Mouse (Mus musculus) heart, postnatal 0 days (tissue): ENCODE measurements at regions not wholly inside any gene's neighbourhood (a gene's known extent, or its start where the extent isn't known, plus 50 kb on each side); places are given as distances from the start of the nearest gene placed in this dataset.

Source experiments
- ATAC-seq: fragments of 200-750 bp; cut with Nextera tagmentation; 2 replicates; pipeline ENCODE4 v1.8.0; 2017; ENCODE audit warnings: low read depth, moderate number of reproducible peaks, moderate library complexity; ENCODE audit not compliant: insufficient read depth
- DNase-seq: peaks from one replicate; pipeline ENCODE4 v3.0.0-alpha.2; 2016; ENCODE audit warnings: low spot score
- H3K27ac ChIP-seq: fragments of 300-500 bp; sonication (generic); 2 replicates; pipeline ENCODE4 v1.5.1; 2014; ENCODE audit warnings: low read depth, mild to moderate bottlenecking
- H3K27me3 ChIP-seq: fragments of 300-500 bp; sonication (generic); 2 replicates; pipeline ENCODE4 v1.6.1; 2014; ENCODE audit warnings: low read length, mixed read lengths; ENCODE audit not compliant: control insufficient read depth, insufficient read depth
- H3K36me3 ChIP-seq: fragments of 300-500 bp; sonication (generic); replicated peaks from 2 replicates; pipeline ENCODE4 v1.6.1; 2014; ENCODE audit warnings: low read length, mixed read lengths; ENCODE audit not compliant: control insufficient read depth, insufficient read depth
- H3K4me1 ChIP-seq: fragments of 300-500 bp; sonication (generic); 2 replicates; pipeline ENCODE4 v1.6.1; 2014; ENCODE audit warnings: antibody characterized with exemption; ENCODE audit not compliant: control insufficient read depth, insufficient read depth
- H3K4me2 ChIP-seq: fragments of 300-500 bp; sonication (generic); 2 replicates; pipeline ENCODE4 v1.6.1; 2014; ENCODE audit warnings: low read depth, mild to moderate bottlenecking, low read length, moderate library complexity
- H3K4me3 ChIP-seq: fragments of 300-500 bp; sonication (generic); 2 replicates; pipeline ENCODE4 v1.5.1; 2014; ENCODE audit warnings: low read depth, low read length
- H3K9ac ChIP-seq: fragments of 300-500 bp; sonication (generic); replicated peaks from 2 replicates; pipeline ENCODE4 v1.6.1; 2014; ENCODE audit warnings: low read depth, low read length, mixed read lengths
- H3K9me3 ChIP-seq: fragments of 300-500 bp; sonication (generic); replicated peaks from 2 replicates; pipeline ENCODE4 v1.6.1; 2016; ENCODE audit warnings: low read length; ENCODE audit not compliant: control insufficient read depth
- CTCF ChIP-seq: IDR thresholded peaks from 2 replicates; pipeline ENCODE4 v1.5.1; 2016; ENCODE audit warnings: antibody characterized with exemption, control low read depth, low read depth
- EP300 ChIP-seq: IDR thresholded peaks from 2 replicates; pipeline ENCODE4 v1.6.1; 2016; ENCODE audit warnings: antibody characterized with exemption, low read depth
- WGBS: fragments of 180-500 bp; shearing (Covaris S2); extraction: QIAGEN DNeasy Blood & Tissue Kit; methylation state at CpG from one replicate; pipeline ENCODE4 v1.1.7; 2014; 5-methylcytosine and 5-hydroxymethylcytosine counted together

- Histone ChIP-seq H3K27ac (no peak overlapping the region), H3K4me3 (no peak overlapping the region), H3K9me3 (no peaks in the 10 kb centered on the region), H3K36me3 (no peaks in the 10 kb centered on the region), H3K27me3 (peaks cover 5% of the 10 kb centered on the region; the same call in 1 of the 2 replicates), H3K9ac (no peak overlapping the region), H3K4me2 (no peak overlapping the region), H3K4me1 (no peaks in the 10 kb centered on the region)
- ATAC-seq (no peak), DNase-seq (no peak)
- TF ChIP-seq EP300: no peak
- TF ChIP-seq CTCF: peak; percentile 36
- 7% methylated on average over 2 of the region's 2 CpGs for WGBS
These were observed 238.1 kb downstream of the Cdh26 start for GRCm38 (mm10) chr2:178668451-178668850.

- ATAC-seq: no peak
- no peak for TF ChIP-seq CTCF
- no peak for TF ChIP-seq EP300
- 75% methylated on average over 11 of the region's 11 CpGs for WGBS
These were observed 240.6 kb downstream of the Cdh26 start for GRCm38 (mm10) chr2:178670952-178671351.

GRCm38 (mm10) chr2:178673621-178674020, 243.3 kb downstream of the Cdh26 start:
- Histone ChIP-seq H3K9me3 (no peaks in the 10 kb centered on the region), H3K27me3 (no peaks in the 10 kb centered on the region), H3K27ac (no peak overlapping the region), H3K36me3 (no peaks in the 10 kb centered on the region), H3K4me3 (no peak overlapping the region), H3K4me2 (no peak overlapping the region), H3K4me1 (no peaks in the 10 kb centered on the region), H3K9ac (no peak overlapping the region)
- 72% methylated on average over 4 of the region's 4 CpGs for WGBS
- DNase-seq (no peak), ATAC-seq (no peak)
- TF ChIP-seq CTCF: no peak

More at GRCm38 (mm10) chr2:178670952-178671351, 240.6 kb downstream of the Cdh26 start:
- Histone ChIP-seq H3K9me3 (no peaks in the 10 kb centered on the region), H3K27me3 (peaks cover 5% of the 10 kb centered on the region; the same call in 1 of the 2 replicates), H3K4me3 (no peak overlapping the region), H3K36me3 (no peaks in the 10 kb centered on the region), H3K4me2 (no peak overlapping the region), H3K9ac (no peak overlapping the region), H3K4me1 (no peaks in the 10 kb centered on the region), H3K27ac (no peak overlapping the region)
- DNase-seq: no peak

GRCm38 (mm10) chr2:178674621-178675020, 244.3 kb downstream of the Cdh26 start:
- Histone ChIP-seq H3K9ac (no peak overlapping the region), H3K4me3 (no peak overlapping the region), H3K36me3 (no peaks in the 10 kb centered on the region), H3K4me1 (no peaks in the 10 kb centered on the region), H3K9me3 (no peaks in the 10 kb centered on the region), H3K27me3 (no peaks in the 10 kb centered on the region), H3K27ac (no peak overlapping the region), H3K4me2 (no peak overlapping the region)
- WGBS: 54% methylated on average over 4 of the region's 4 CpGs
- TF ChIP-seq EP300 (no peak), CTCF (no peak)
- ATAC-seq (no peak), DNase-seq (no peak)

- TF ChIP-seq CTCF (no peak), EP300 (no peak)
- H3K4me3 ChIP-seq: no peak overlapping the region
- no peaks in the 10 kb centered on the region for H3K27me3 ChIP-seq
- H3K27ac ChIP-seq: no peak overlapping the region
- no peak overlapping the region for H3K9ac ChIP-seq
- DNase-seq: no peak
- H3K36me3 ChIP-seq: no peaks in the 10 kb centered on the region
- H3K4me2 ChIP-seq: no peak overlapping the region
- 74% methylated on average over 10 of the region's 10 CpGs for WGBS
- H3K9me3 ChIP-seq: no peaks in the 10 kb centered on the region
- ATAC-seq: no peak
- H3K4me1 ChIP-seq: no peaks in the 10 kb centered on the region
These were observed 246.6 kb downstream of the Cdh26 start for GRCm38 (mm10) chr2:178676970-178677369.

- Histone ChIP-seq H3K4me1 (no peaks in the 10 kb centered on the region), H3K27me3 (no peaks in the 10 kb centered on the region), H3K9ac (no peak overlapping the region), H3K4me2 (no peak overlapping the region), H3K27ac (no peak overlapping the region), H3K36me3 (no peaks in the 10 kb centered on the region), H3K9me3 (no peaks in the 10 kb centered on the region), H3K4me3 (no peak overlapping the region)
- ATAC-seq: no peak
- TF ChIP-seq CTCF (no peak), EP300 (no peak)
- WGBS: 32% methylated on average over 3 of the region's 3 CpGs
- DNase-seq: no peak
These were observed 250.0 kb downstream of the Cdh26 start for GRCm38 (mm10) chr2:178680368-178680767.
